Mouse (Mus musculus) MEL (cell line): ENCODE measurements around the gene Taf11.

Experiments
- CTCF ChIP-seq, 3 experiments: IDR thresholded peaks in 2 of 3; conservative IDR thresholded peaks in 1 of 3; 2 replicates each; pipeline ENCODE4 v1.5.1; 2011 to 2012; ENCODE audit warnings: low read length in 3 of 3, low read depth in 2 of 3, mild to moderate bottlenecking in 2 of 3, improper control_type of control experiment in 1 of 3, inconsistent platforms in 1 of 3, mixed read lengths in 1 of 3, moderate library complexity in 1 of 3; ENCODE audit not compliant: control insufficient read depth in 1 of 3, insufficient read depth in 1 of 3, poor library complexity in 1 of 3, severe bottlenecking in 1 of 3
- E2F4 ChIP-seq: IDR thresholded peaks from 2 replicates; pipeline ENCODE4 v1.6.1; 2011; ENCODE audit warnings: low read depth, low read length, improper control_type of control experiment, borderline replicate concordance
- ELF1 ChIP-seq: IDR thresholded peaks from 2 replicates; pipeline ENCODE4 v1.6.1; 2014; ENCODE audit warnings: low read depth, mild to moderate bottlenecking, inconsistent platforms, low read length, improper control_type of control experiment, moderate library complexity
- EP300 ChIP-seq, 2 experiments: IDR thresholded peaks; 2 replicates each; pipeline ENCODE4 v1.6.1; 2011; ENCODE audit warnings: improper control_type of control experiment in 2 of 2, low read length in 2 of 2, low read depth in 1 of 2, mild to moderate bottlenecking in 1 of 2
- GATA1 ChIP-seq: IDR thresholded peaks from 2 replicates; pipeline ENCODE4 v1.6.1; 2011; ENCODE audit warnings: low read depth, low read length, improper control_type of control experiment
- HCFC1 ChIP-seq: IDR thresholded peaks from 2 replicates; pipeline ENCODE4 v1.6.1; 2012; ENCODE audit warnings: low read depth, mild to moderate bottlenecking, inconsistent platforms, low read length, improper control_type of control experiment, moderate library complexity
- MYC ChIP-seq: IDR thresholded peaks from 2 replicates; pipeline ENCODE4 v1.6.1; 2011; ENCODE audit warnings: low read depth, mild to moderate bottlenecking, low read length, improper control_type of control experiment, moderate library complexity
- POLR2A ChIP-seq, 2 experiments: IDR thresholded peaks; 2 replicates each; pipeline ENCODE4 v1.6.1; 2011 to 2012; ENCODE audit warnings: low read length in 2 of 2, mild to moderate bottlenecking in 2 of 2, control low read depth in 1 of 2, improper control_type of control experiment in 1 of 2, low read depth in 1 of 2, moderate library complexity in 1 of 2; ENCODE audit not compliant: control insufficient read depth in 1 of 2, insufficient read depth in 1 of 2, poor library complexity in 1 of 2
- POLR2AphosphoS2 ChIP-seq: IDR thresholded peaks from 2 replicates; pipeline ENCODE4 v1.6.1; 2011; ENCODE audit warnings: low read length, improper control_type of control experiment
- SMC3 ChIP-seq: IDR thresholded peaks from 2 replicates; pipeline ENCODE4 v1.6.1; 2011; ENCODE audit warnings: low read depth, low read length, improper control_type of control experiment
- TCF12 ChIP-seq: IDR thresholded peaks from 2 replicates; pipeline ENCODE4 v1.6.1; 2014; ENCODE audit warnings: low read depth, mild to moderate bottlenecking, inconsistent platforms, low read length, improper control_type of control experiment, moderate library complexity
- ZNF384 ChIP-seq: IDR thresholded peaks from 2 replicates; pipeline ENCODE4 v1.6.1; 2012; ENCODE audit warnings: low read depth, mild to moderate bottlenecking, inconsistent platforms, low read length, improper control_type of control experiment

GRCm38 (mm10) chr17:27941698-27942097 is 32.1 kb upstream of the Taf11 start:
- no peak for TF ChIP-seq E2F4
- TF ChIP-seq CTCF (IDR thresholded peaks at IDR 0.05 in 2 of 3, conservative IDR thresholded peaks at IDR 0.05 in 1 of 3; ENCODE audit: control insufficient read depth in 1 of 3, insufficient read depth in 1 of 3, low read depth in 2 of 3, low read length in 3 of 3, poor library complexity in 1 of 3, severe bottlenecking in 1 of 3) = no peak
- TF ChIP-seq GATA1 = no peak
- no peak for TF ChIP-seq TCF12
- no peak for TF ChIP-seq POLR2A (IDR thresholded peaks at IDR 0.05; ENCODE audit: control insufficient read depth in 1 of 2, insufficient read depth in 1 of 2, low read depth in 1 of 2, low read length in 2 of 2, poor library complexity in 1 of 2)
- no peak for TF ChIP-seq MYC
- TF ChIP-seq EP300 (IDR thresholded peaks at IDR 0.05; ENCODE audit: low read depth in 1 of 2, low read length in 2 of 2) = no peak
- no peak for TF ChIP-seq ELF1
- no peak for TF ChIP-seq SMC3
- no peak for TF ChIP-seq ZNF384
- TF ChIP-seq POLR2AphosphoS2 = no peak
- no peak for TF ChIP-seq HCFC1
